Mouse (Mus musculus) T-helper 17 cell (primary cell): Measurements from ENCODE around the gene Ext2.

Source experiments
- in situ Hi-C, 2 experiments: fragments of 300-600 bp; cut with MboI, MseI; formaldehyde crosslinking; loops; 1 replicate in 1 of 2; 2 replicates in 1 of 2; pipeline ENCODE4 v1.15.1; 2025; ENCODE audit warnings: high pct_unique_total_duplicates in 2 of 2

Gene Ext2

DNA sequence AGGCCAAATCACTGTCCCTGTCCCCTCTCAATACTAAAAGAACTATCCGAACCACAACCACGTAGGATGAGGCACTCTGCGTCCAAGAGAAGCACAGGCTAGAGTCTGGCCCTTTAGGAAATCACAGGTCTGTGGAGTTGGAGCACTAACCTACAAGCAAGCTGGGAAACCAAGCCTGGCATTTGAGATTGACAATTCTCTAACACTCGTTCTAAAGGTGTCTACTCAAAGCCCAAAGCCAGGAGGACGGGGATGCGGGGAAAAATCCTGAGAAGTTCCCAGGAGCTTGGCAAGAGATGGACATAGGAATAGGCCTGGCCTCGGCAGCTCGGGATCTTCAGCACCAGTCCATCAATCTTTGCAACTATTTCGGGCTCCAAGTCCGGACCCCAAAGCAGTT, 177.2 kb downstream of the Ext2 start:
- in situ Hi-C loops: no loop called here

DNA sequence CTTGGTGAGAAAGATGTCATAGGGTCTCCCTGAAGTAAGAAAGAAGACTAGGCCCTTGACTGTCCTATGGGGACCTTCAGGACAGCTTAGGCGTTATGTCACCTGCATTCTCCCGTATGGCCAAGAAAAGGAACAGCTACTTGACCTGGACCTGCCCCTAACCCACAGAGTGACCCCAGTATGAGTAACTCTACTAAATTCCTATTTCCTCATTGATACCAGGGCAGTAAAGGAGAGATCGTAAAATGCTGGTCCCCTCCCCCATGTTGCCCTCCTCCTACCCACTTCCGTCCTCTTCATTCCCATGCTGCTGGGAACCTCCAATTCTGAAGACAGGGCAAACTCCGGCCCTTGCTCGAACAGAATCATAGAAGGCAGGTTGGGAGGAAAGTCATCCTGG, 177.6 kb downstream of the Ext2 start:
- in situ Hi-C loops: no loop called here

GRCm38 (mm10) chr2:93644234-93644633, 178.1 kb downstream of the Ext2 start:
- in situ Hi-C loops: no loop called here

GRCm38 (mm10) chr2:93643403-93643780, 179.0 kb downstream of the Ext2 start:
- in situ Hi-C loops: no loop called here

DNA sequence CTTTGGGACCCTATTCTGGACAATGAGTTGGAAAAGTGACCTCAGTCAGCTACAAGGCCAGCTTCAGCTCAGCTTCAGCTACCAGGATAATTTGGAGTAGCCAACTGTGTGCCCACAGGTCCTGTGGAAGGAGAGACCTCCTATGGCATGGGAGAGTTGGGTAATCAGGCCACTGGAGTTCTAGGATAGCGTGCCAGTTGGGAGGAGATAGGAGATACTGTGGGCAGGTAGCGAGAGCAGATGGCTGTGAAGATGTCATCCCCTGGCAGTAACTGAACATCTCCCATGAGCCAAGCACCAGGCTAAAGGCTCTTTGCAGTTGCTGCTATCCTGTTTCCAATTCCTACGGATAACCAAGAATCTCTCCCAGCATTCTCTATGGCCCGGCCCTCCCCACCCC, 187.8 kb downstream of the Ext2 start:
- in situ Hi-C loops: no loop called here

DNA sequence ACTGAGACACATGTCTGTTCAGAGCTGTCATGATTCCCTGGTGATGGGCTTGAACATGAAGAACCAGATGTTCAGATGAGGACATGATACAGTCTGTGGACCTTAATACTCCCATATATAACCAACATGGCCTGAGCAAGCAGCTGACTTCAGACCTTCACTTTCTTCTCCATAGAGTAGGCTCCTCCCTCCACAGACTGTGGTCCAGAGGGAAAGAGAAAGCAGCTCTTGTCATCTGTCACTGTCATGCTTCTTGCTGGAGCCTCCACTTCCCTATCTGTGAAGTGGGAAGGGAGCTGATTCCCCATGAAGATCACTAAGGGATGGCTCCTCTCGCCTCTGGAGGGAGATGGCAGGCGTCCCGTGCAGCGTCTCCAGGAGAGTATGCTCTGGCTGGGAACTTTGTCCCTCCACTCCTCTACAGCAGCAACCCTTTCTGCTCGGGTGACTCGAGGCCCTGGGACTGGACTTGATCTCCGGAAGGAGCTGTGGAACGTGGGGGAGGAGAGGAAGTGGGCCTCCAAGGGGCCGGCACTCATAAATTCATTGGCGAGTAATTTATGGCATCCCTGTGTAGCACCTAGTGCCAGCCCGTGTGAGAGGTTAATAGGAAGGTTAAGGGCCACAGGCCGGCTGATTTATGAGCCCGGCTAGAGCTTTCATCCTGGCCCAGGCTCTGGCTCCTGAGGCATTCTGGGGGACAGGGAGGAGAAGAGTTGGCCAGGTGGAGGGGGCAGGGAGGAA, 197.5 kb downstream of the Ext2 start:
- in situ Hi-C loops: no loop called here

- in situ Hi-C loops: no loop called here
Observed at GRCm38 (mm10) chr2:93619208-93619849, 203.0 kb downstream of the Ext2 start.

DNA sequence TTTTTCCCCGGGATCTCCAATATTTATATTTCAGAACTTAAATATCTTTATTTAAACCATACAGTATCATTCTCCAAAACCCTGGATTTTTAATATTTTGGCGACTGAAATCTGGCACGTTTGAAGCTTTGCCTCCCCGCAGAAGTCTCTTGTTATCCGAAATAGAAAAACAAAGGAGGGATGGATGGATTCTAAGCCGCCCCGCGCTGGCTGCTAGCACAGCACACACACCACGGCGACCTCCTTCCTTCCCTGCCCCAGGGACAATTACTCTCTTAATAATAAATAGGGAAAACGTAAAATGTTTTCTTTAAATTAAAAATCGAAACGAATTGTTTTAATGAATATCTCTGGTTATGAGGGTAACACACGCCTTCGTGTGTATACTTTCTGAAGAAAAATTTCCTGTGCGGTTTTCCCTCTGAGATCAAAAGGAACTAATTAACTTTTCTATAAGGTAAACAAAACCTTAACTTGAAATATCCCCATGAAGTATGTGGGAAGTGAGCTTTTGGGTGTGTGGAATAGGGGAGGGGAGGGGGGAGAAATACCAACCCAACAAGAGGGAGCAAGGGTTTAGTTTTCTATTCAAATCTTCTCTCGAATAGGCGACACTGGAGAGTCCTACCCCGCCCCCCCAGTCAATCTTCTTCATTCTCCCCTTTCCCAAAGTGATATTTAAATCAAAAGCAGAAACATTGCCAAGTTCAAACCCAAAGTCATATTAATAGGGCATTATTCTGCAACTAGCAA, 203.7 kb downstream of the Ext2 start:
- in situ Hi-C loops: no loop called here

GRCm38 (mm10) chr2:93615845-93616689, 206.3 kb downstream of the Ext2 start:
- in situ Hi-C loops: no loop called here

- in situ Hi-C loops: no loop called here
Observed at GRCm38 (mm10) chr2:93613020-93613419, 209.3 kb downstream of the Ext2 start.
